Mouse (Mus musculus): ENCODE measurements at regions not wholly inside any gene's neighbourhood (a gene's known extent, or its start where the extent isn't known, plus 50 kb on each side); places are given as distances from the start of the nearest gene placed in this dataset.
A peak's percentile ranks its signal among the peaks of the same experiment; 100 is the strongest.
"Not testable (repeated sequence)": the region's sequence is repeated elsewhere in the genome, so short reads cannot be mapped to it uniquely, and the experiment has no call there.

DNA sequence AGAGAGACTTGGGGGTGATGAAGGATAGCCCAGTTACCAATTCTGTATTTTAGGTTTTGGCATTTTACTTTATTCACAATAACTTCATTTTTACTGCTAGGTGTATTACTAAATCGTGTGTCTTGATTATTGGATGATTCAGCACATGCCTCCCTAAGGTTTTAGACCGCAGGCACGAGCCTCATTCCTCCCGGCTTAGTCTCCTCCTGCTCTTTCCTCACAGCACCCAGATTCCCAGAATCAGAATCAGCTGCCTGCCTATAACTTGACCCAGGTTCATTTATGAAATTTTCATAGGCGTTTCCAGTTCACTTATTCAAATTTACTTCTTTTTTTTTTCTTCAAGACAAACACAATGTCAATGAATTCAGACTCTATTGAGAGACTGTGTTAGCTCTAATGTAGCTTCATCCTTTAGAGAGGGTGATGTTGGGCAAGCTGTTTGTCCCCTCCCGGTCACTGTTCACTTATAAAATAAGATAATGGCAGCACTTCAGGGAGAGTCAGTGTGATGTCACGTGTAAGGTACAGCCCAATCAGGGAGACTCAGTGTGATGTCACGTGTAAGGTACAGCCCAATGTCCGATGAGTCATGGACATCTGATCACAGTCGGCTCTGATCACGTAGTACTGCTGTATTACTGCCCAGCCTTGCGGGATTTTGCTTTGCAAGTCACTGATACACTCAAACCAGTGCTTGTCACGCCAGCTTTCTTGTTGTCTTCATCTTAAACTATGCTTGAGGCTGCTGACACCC lies 127.6 kb upstream of the Daam1 start:
- no peaks in the 10 kb centered on the region; the same call in 1 of the 2 replicates for H3K4me1 ChIP-seq
- H3K27me3 ChIP-seq = no peaks in the 10 kb centered on the region
- 80% methylated on average over 13 of the region's 13 CpGs for WGBS
- H3K4me3 ChIP-seq = no peak overlapping the region
- no peak for ATAC-seq (ENCODE audit: insufficient number of reproducible peaks, insufficient read depth, low FRiP score, low TSS enrichment)
- H3K9ac ChIP-seq = no peak overlapping the region
- H3K4me2 ChIP-seq (replicated peaks) = no peak overlapping the region
- H3K36me3 ChIP-seq = no peaks in the 10 kb centered on the region
- H3K9me3 ChIP-seq = peaks cover 5% of the 10 kb centered on the region; the same call in 1 of the 2 replicates
- no peak overlapping the region for H3K27ac ChIP-seq

DNA sequence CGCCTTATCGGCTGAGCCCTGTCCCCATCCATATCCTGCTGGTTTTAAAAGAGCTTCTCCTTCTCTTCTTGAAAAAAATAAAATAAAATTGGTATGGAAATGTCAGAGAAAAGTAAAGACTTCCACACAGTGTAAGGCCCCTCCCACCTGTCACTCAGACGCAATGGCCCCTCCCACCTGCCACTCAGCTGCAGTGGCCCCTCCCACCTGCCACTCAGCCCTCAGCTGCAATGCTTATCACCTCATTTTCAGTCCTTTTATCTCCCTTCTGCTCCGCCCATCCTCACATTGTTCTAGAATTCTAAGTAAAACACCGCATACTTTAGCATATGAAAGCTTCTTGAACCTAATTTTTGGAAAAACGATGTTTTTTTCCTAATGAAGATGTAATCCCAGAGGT lies 126.4 kb upstream of the Daam1 start:
- WGBS = 82% methylated on average over 6 of the region's 6 CpGs
- Histone ChIP-seq H3K4me3 (no peak overlapping the region), H3K9me3 (no peaks in the 10 kb centered on the region; the same call in 1 of the 2 replicates), H3K4me1 (no peaks in the 10 kb centered on the region; the same call in 1 of the 2 replicates), H3K27me3 (no peaks in the 10 kb centered on the region), H3K9ac (no peak overlapping the region), H3K4me2 (replicated peaks) (no peak overlapping the region), H3K36me3 (no peaks in the 10 kb centered on the region), H3K27ac (no peak overlapping the region)
- ATAC-seq (ENCODE audit: insufficient number of reproducible peaks, insufficient read depth, low FRiP score, low TSS enrichment) = no peak

DNA sequence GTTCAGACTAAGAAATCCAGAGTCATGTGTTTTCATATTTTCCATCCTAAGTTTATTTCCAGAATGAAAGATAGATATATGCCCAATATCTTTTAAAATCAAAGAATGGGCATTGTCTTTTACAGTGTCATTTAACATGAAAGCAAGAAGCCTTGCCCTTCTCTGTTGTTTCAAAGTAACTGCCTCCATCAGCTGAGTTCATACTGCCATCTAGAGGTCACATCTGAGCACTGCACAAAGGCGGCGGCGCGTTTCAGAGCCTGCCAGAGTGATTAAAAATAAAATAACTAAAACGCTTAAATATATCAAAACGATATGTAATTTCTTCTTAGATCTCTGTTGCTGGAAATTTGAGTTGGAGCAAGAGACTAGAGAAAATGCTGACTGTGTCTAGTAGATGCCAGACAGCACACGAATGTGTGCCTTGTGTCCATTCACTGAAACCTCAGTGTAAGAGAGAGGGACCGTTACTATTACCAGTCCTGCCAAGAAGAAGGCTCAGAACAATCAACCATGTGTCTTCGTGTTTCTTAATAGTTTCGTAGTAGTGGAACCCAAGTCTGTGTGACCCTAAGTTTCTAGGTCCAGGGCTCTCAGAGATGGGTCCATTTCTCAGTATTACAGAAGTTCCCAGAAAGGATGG lies 123.0 kb upstream of the Daam1 start:
- H3K27me3 ChIP-seq = no peaks in the 10 kb centered on the region
- no peak overlapping the region for H3K4me2 ChIP-seq (replicated peaks)
- no peaks in the 10 kb centered on the region for H3K9me3 ChIP-seq
- no peak for ATAC-seq (ENCODE audit: insufficient number of reproducible peaks, insufficient read depth, low FRiP score, low TSS enrichment)
- H3K4me3 ChIP-seq = no peak overlapping the region
- no peak overlapping the region for H3K27ac ChIP-seq
- H3K36me3 ChIP-seq = no peaks in the 10 kb centered on the region
- no peaks in the 10 kb centered on the region for H3K4me1 ChIP-seq
- WGBS = 28% methylated on average over 10 of the region's 10 CpGs
- no peak overlapping the region for H3K9ac ChIP-seq

DNA sequence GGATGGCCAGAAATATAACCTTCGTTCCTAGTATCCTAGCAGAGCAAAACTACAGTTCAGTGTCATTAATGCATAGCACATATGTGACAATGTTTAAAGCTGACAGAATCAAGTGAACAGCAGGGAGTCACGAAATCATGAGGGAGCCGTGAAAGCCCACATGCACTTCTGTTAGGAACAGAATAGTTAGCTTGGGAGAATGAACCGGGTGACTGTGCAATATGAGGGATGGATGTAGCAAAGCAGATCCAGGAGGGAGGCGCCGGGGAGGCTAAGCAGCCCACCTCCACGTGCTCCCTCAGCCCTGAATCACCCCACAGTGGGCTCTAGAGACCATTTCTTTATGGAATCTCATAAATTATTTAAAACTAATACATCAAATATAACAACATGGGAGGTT lies 116.3 kb upstream of the Daam1 start:
- Histone ChIP-seq H3K4me2 (replicated peaks) (no peak overlapping the region), H3K36me3 (no peaks in the 10 kb centered on the region), H3K27me3 (no peaks in the 10 kb centered on the region), H3K9me3 (no peaks in the 10 kb centered on the region), H3K4me3 (no peak overlapping the region), H3K9ac (no peak overlapping the region), H3K4me1 (no peaks in the 10 kb centered on the region), H3K27ac (no peak overlapping the region)
- no peak for ATAC-seq (ENCODE audit: insufficient number of reproducible peaks, insufficient read depth, low FRiP score, low TSS enrichment)
- WGBS = 81% methylated on average over 7 of the region's 7 CpGs

DNA sequence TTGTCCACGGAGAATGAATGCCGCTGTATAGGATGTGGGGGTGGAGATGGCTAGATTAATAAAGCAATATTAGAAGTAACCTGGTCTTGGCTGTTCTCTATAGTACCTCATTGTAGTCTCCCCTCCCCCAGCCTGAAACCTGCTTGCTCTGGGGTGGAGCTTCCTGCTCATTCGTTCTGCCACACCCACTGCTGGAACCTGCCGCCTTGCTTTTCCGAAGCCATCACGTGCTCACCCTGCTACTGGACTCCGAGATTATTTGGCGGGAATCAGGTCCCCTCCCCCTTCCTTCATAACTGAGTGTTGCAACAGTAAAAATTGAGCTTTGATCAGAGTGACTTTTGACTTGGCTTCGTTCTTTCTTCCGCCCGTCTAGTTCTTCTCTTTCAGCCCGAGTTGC lies 112.5 kb upstream of the Daam1 start:
- not testable (repeated sequence) for H3K27ac ChIP-seq; H3K36me3 ChIP-seq; H3K27me3 ChIP-seq; H3K9me3 ChIP-seq; H3K4me1 ChIP-seq; H3K4me2 ChIP-seq (replicated peaks); ATAC-seq (ENCODE audit: insufficient number of reproducible peaks, insufficient read depth, low FRiP score, low TSS enrichment); H3K4me3 ChIP-seq; H3K9ac ChIP-seq
- 72% methylated on average over 12 of the region's 12 CpGs for WGBS

DNA sequence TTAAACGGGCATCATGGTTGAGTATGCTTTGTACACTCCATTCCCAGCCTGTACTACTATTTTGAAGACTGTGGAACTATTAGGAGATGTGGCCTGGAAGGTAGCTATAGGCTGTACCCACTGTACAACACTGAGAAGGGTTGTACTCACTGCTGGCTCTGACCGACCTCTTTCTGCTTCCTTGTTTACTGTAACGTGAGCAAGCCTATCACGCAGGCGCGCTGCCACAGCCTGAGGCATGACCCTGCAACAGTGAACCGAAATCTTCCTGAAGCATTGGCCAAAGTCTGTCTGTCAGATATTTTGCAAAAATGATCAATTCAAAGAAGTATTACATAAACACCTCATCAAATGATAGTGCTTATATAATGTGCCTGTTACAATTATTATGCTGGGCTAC lies 112.0 kb upstream of the Daam1 start:
- no peaks in the 10 kb centered on the region for H3K9me3 ChIP-seq
- H3K4me3 ChIP-seq = no peak overlapping the region
- H3K27ac ChIP-seq = no peak overlapping the region
- no peaks in the 10 kb centered on the region for H3K4me1 ChIP-seq
- WGBS = 49% methylated on average over 7 of the region's 7 CpGs
- H3K9ac ChIP-seq = no peak overlapping the region
- ATAC-seq (ENCODE audit: insufficient number of reproducible peaks, insufficient read depth, low FRiP score, low TSS enrichment) = no peak
- H3K27me3 ChIP-seq = no peaks in the 10 kb centered on the region
- no peak overlapping the region for H3K4me2 ChIP-seq (replicated peaks)
- H3K36me3 ChIP-seq = no peaks in the 10 kb centered on the region

DNA sequence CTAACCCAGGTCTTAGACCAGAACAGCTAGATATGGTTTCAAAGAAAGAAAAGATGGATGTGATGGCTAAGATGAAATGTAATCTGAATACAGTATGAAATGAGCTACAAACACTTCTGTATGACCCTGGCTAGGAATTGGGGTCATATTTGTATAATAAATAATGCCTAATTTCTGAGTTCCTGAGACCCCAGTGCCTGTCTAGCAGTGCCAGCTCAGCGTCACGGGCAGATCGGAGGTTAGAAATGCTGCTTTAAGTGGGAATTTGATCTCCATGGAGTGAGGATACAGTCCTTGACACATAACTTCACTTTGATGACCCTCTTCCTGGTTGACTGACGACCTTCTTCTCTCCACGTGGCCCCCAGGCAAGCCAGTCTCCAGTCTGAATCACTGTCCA lies 105.7 kb upstream of the Daam1 start:
- 25% methylated on average over 5 of the region's 5 CpGs for WGBS
- H3K27me3 ChIP-seq = no peaks in the 10 kb centered on the region
- no peak overlapping the region for H3K9ac ChIP-seq
- H3K4me3 ChIP-seq = no peak overlapping the region
- no peaks in the 10 kb centered on the region for H3K36me3 ChIP-seq
- ATAC-seq (ENCODE audit: insufficient number of reproducible peaks, insufficient read depth, low FRiP score, low TSS enrichment) = no peak
- no peaks in the 10 kb centered on the region for H3K9me3 ChIP-seq
- no peak overlapping the region for H3K27ac ChIP-seq
- peaks cover 3% of the 10 kb centered on the region; the same call in 1 of the 2 replicates for H3K4me1 ChIP-seq
- no peak overlapping the region for H3K4me2 ChIP-seq (replicated peaks)

DNA sequence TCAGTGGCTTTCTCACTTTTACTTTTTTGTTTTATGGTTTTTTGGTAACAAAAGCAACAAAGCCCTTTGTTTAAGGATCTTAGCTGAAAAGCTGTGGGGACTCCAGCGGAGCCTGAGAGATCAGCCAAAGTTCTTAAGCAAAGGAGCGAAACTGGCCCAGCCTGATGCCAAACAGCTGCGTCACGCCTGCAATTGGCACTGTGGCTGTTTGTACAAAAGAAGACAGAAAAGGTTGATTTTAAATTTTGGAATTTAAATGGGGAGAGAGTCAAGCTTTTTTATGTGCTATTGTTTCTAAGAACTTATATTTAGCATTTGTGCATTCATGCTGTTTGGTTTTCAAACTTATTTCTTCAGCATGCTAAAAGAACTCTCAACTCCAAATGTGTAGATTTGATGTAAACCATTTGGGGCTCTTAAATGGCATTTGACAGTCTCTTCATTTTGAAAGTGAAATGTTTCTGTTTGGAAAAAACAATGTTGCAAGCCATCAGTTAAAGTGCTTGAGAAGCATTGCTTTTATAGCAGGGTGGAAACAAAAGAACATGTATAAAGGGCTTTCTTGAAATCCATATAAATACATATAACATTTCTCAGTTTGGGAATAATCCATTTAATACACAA lies 105.1 kb upstream of the Daam1 start:
- Histone ChIP-seq H3K4me1 (peaks cover 3% of the 10 kb centered on the region; the same call in 1 of the 2 replicates), H3K9me3 (no peaks in the 10 kb centered on the region), H3K36me3 (no peaks in the 10 kb centered on the region), H3K4me3 (no peak overlapping the region), H3K27me3 (no peaks in the 10 kb centered on the region), H3K27ac (no peak overlapping the region), H3K4me2 (replicated peaks) (no peak overlapping the region), H3K9ac (no peak overlapping the region)
- 41% methylated on average over 4 of the region's 4 CpGs for WGBS
- ATAC-seq (ENCODE audit: insufficient number of reproducible peaks, insufficient read depth, low FRiP score, low TSS enrichment) = no peak

DNA sequence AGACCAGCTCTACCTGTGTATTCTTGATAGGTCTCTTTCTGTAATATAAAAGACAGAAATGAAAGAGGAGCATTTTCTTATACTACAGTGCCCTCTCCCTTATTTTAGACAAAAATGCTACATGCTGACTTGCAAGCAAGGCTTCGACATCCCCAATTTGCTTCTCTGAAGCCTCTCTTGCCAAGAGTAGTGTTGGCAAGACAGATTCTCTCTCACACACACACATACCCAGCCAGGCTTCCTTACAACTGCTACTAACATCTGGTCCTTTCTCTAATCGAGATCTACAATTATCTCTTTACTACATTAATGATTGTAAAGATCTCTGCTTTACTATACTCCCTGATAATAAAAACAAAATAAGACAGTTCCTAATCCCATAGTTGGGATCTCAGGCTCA lies 87.5 kb upstream of the Daam1 start:
- no peaks in the 10 kb centered on the region for H3K27me3 ChIP-seq
- H3K4me2 ChIP-seq (replicated peaks) = no peak overlapping the region
- ATAC-seq (ENCODE audit: insufficient number of reproducible peaks, insufficient read depth, low FRiP score, low TSS enrichment) = no peak
- H3K4me3 ChIP-seq = no peak overlapping the region
- H3K9ac ChIP-seq = no peak overlapping the region
- H3K9me3 ChIP-seq = no peaks in the 10 kb centered on the region
- peaks cover 23% of the 10 kb centered on the region for H3K4me1 ChIP-seq
- no peak overlapping the region for H3K27ac ChIP-seq
- no peaks in the 10 kb centered on the region for H3K36me3 ChIP-seq
- WGBS = 84% methylated on average over 2 of the region's 2 CpGs

DNA sequence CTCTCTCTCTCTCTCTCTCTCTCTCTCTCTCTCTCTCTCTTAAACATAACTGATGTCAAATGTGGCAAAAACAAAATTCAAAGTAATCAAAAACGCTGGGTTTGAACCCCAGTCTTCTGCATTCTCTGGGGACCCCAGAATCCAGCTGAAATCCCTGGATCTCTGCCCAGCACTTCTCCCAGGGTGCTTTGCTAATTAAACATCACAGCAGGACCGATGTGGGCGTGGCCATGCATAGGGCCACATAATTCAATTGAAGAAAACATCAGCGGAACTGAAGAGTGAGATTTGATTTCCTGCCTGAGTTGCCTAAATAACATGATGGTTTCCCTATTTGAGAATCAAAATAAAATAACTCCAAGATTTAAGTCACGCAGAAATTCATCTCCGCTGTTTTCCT lies 84.9 kb upstream of the Daam1 start:
- 50% methylated on average over 6 of the region's 6 CpGs for WGBS
- H3K27ac ChIP-seq = peak overlapping the region; percentile 43; the same call in 1 of the 2 replicates
- H3K4me3 ChIP-seq = no peak overlapping the region

DNA sequence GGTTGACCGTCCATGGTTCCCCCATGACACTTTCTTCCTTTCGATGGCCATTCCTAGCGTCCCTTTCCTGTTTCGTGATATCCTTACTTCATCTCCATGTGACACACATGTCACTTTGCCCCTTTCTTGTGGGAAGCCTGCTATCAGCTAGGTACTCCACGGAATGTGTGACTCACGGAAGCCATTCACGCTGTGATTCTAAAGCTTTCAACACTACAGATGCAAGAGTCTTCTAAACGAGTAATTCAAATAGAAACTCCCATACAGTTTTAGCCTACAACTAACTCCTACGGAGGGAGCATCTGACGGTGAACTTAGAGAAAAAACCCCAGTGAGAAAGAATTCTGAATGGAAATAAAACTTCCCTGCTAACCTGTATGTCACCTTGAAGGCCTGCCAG lies 83.5 kb upstream of the Daam1 start:
- no peaks in the 10 kb centered on the region for H3K27me3 ChIP-seq
- no peak overlapping the region for H3K9ac ChIP-seq
- peaks cover 34% of the 10 kb centered on the region for H3K4me1 ChIP-seq
- no peak for ATAC-seq (ENCODE audit: insufficient number of reproducible peaks, insufficient read depth, low FRiP score, low TSS enrichment)
- peak overlapping the region; percentile 58; the same call in 1 of the 2 replicates for H3K27ac ChIP-seq
- no peak overlapping the region for H3K4me2 ChIP-seq (replicated peaks)
- WGBS = 92% methylated on average over 10 of the region's 10 CpGs
- no peaks in the 10 kb centered on the region for H3K9me3 ChIP-seq
- no peak overlapping the region for H3K4me3 ChIP-seq
- H3K36me3 ChIP-seq = no peaks in the 10 kb centered on the region

More for the DNA sequence above, 84.9 kb upstream of the Daam1 start:
- Histone ChIP-seq H3K9me3 (no peaks in the 10 kb centered on the region), H3K4me2 (replicated peaks) (no peak overlapping the region), H3K9ac (no peak overlapping the region), H3K36me3 (no peaks in the 10 kb centered on the region), H3K4me1 (peaks cover 33% of the 10 kb centered on the region), H3K27me3 (no peaks in the 10 kb centered on the region)
- ATAC-seq (ENCODE audit: insufficient number of reproducible peaks, insufficient read depth, low FRiP score, low TSS enrichment) = no peak

DNA sequence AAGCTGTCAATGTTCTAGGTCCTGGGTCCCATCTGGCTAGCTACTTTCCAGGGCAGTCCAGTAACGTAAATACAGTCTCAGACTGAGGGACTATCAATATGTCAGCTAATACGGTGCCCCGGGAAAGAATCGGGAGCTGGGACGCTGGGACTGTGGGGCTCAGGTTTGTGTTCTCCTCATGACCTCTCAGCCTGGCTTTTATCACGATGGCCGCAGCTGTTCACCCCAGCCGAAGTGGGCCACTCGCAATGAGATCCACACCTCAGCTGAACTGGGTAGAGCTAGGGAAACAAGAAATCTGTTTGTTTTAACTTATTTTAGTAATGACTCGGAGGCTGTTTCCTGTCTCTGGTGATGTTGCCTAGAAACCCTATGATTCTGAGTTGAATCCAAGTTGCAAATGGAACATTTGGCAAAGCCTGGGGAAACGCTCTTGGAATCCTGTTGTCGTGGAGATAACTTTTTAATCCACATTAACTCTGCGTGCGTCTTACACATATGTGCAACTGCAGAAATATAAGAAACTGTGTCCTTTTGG lies 83.0 kb upstream of the Daam1 start:
- 62% methylated on average over 14 of the region's 14 CpGs for WGBS
- Histone ChIP-seq H3K27me3 (no peaks in the 10 kb centered on the region), H3K36me3 (no peaks in the 10 kb centered on the region), H3K9me3 (no peaks in the 10 kb centered on the region), H3K27ac (peak overlapping the region; percentile 76), H3K4me1 (peaks cover 39% of the 10 kb centered on the region), H3K4me2 (replicated peaks) (0 out of 2 replicates have a peak overlapping the region, but pooled peaks have one; percentile 12), H3K4me3 (no peak overlapping the region), H3K9ac (no peak overlapping the region)
- ATAC-seq (ENCODE audit: insufficient number of reproducible peaks, insufficient read depth, low FRiP score, low TSS enrichment) = no peak
